9 mouse cellular contexts compared by ENCODE assay signal in genomic region chr6:111372626-111373380, GRCm38 (mm10).
A peak's percentile ranks its signal among the peaks of the same experiment; 100 is the strongest.
DNase-seq lines count a peak whose midpoint lies in the region; ATAC-seq lines count a peak whose summit lies in the region.
"Had no signal": no experiment of that assay in that cellular context is flagged by ENCODE, and none has a peak within 500 bp of the region (broad histone marks: within the 10 kb centered on the region; RNA-seq: fewer than 3 reads in every experiment).

No protein-coding gene starts in this region.

- H3K4me2 ChIP-seq in kidney, embryonic 16.5 days (replicated peaks; ENCODE audit: low read depth, low read length) = no peak overlapping the region
- H3K4me2 ChIP-seq in forebrain, embryonic 11.5 days (ENCODE audit: low read depth, low read length, severe bottlenecking) = no peak overlapping the region
- H3K4me2 ChIP-seq: embryonic facial prominence, embryonic 12.5 days had no signal

- no peaks in the 10 kb centered on the region for H3K36me3 ChIP-seq in kidney, embryonic 16.5 days (ENCODE audit: insufficient read depth, low read length)
- no peaks in the 10 kb centered on the region for H3K36me3 ChIP-seq in forebrain, embryonic 11.5 days (ENCODE audit: control insufficient read depth, insufficient read depth, low read length)
- H3K36me3 ChIP-seq: embryonic facial prominence, embryonic 12.5 days had no signal

- H3K27ac ChIP-seq in kidney, embryonic 16.5 days (ENCODE audit: low read length) = 0 out of 2 replicates have a peak overlapping the region, but pooled peaks have one; percentile 21
- H3K27ac ChIP-seq in forebrain, embryonic 11.5 days (ENCODE audit: low read depth, low read length) = no peak overlapping the region
- H3K27ac ChIP-seq: embryonic facial prominence, embryonic 12.5 days had no signal

- H3K4me1 ChIP-seq in kidney, embryonic 16.5 days (ENCODE audit: insufficient read depth, low read length) = peaks cover 17% of the 10 kb centered on the region
- peaks cover 6% of the 10 kb centered on the region; the same call in 1 of the 2 replicates for H3K4me1 ChIP-seq in forebrain, embryonic 11.5 days (replicated peaks; ENCODE audit: control insufficient read depth, insufficient read depth, low read length)

- H3K9ac ChIP-seq in kidney, embryonic 16.5 days (replicated peaks; ENCODE audit: low read length) = no peak overlapping the region
- H3K9ac ChIP-seq in forebrain, embryonic 11.5 days (ENCODE audit: low read length) = no peak overlapping the region
- H3K9ac ChIP-seq: embryonic facial prominence, embryonic 12.5 days had no signal

- 38% methylated on average over 11 of the region's 11 CpGs for WGBS in kidney, embryonic 16.5 days
- WGBS in forebrain, embryonic 11.5 days = 39% methylated on average over 11 of the region's 11 CpGs

- no peaks in the 10 kb centered on the region for H3K27me3 ChIP-seq in kidney, embryonic 16.5 days (ENCODE audit: insufficient read depth, low read length)
- H3K27me3 ChIP-seq in forebrain, embryonic 11.5 days (ENCODE audit: control insufficient read depth, insufficient read depth, low read length) = no peaks in the 10 kb centered on the region
- H3K27me3 ChIP-seq: embryonic facial prominence, embryonic 12.5 days had no signal

- H3K9me3 ChIP-seq in kidney, embryonic 16.5 days (ENCODE audit: low read length) = no peaks in the 10 kb centered on the region
- no peaks in the 10 kb centered on the region for H3K9me3 ChIP-seq in forebrain, embryonic 11.5 days (ENCODE audit: control insufficient read depth, low read length)
- H3K9me3 ChIP-seq: embryonic facial prominence, embryonic 12.5 days had no signal

- DNase-seq in kidney, adult 18-20 months = no peak
- DNase-seq in forebrain, embryonic 11.5 days (ENCODE audit: low spot score) = no peak
- peak; percentile 40 for DNase-seq in layer of hippocampus, postnatal 25 days (ENCODE audit: extremely low spot score in 1 of 2, low spot score in 1 of 2)
- DNase-seq in right cerebral cortex, postnatal 10 days (ENCODE audit: low spot score in 2 of 2) = peak; percentile 65 to 85
- no peak for DNase-seq in gastrocnemius, postnatal 36 days
- no peak for DNase-seq in urinary bladder, postnatal 25 days (ENCODE audit: low spot score)
- no peak for DNase-seq in urinary bladder, adult 2 months (ENCODE audit: low spot score)

- no peak; the same call in 1 of the 2 replicates for ATAC-seq in kidney, embryonic 16.5 days (ENCODE audit: low FRiP score, low TSS enrichment)
- peak; percentile 53 for ATAC-seq in forebrain, embryonic 11.5 days (replicated peaks; ENCODE audit: low FRiP score)

- intact Hi-C loops in gastrocnemius, postnatal 36 days (cut with DNase I) = no loop called here

- no peak overlapping the region for H3K4me3 ChIP-seq in kidney, embryonic 16.5 days (ENCODE audit: low read length)
- no peak overlapping the region for H3K4me3 ChIP-seq in forebrain, embryonic 11.5 days (ENCODE audit: low read depth, low read length)
- H3K4me3 ChIP-seq: embryonic facial prominence, embryonic 12.5 days had no signal

Comparison
In these comparisons a context has a peak if more than half of its experiments do, and no peak if none do; other contexts are left out.
1. DNase-seq: peak in layer of hippocampus, postnatal 25 days (2 of 2) and right cerebral cortex, postnatal 10 days (2 of 2); none in kidney, adult 18-20 months (single experiment), forebrain, embryonic 11.5 days (single experiment), gastrocnemius, postnatal 36 days (0 of 2), urinary bladder, postnatal 25 days (single experiment) and urinary bladder, adult 2 months (single experiment).